Mouse (Mus musculus) neural tube, embryonic 13.5 days (tissue): Measurements from ENCODE around the gene Gm4303. TPM values are rescaled to one million over a fixed set of nuclear protein-coding genes. Genes with fewer than 3 reads are reported as not detected.
"Not testable (repeated sequence)": the region's sequence is repeated elsewhere in the genome, so short reads cannot be mapped to it uniquely, and the experiment has no call there.

ENCODE experiments used
- ATAC-seq: fragments of 200-750 bp; cut with Nextera tagmentation; 2 replicates; pipeline ENCODE4 v1.8.0; 2017; ENCODE audit warnings: low read depth, mild to moderate bottlenecking, moderate TSS enrichment, moderate library complexity
- H3K27ac ChIP-seq: fragments of 300-500 bp; sonication (generic); replicated peaks from 2 replicates; pipeline ENCODE4 v1.5.1; 2015; ENCODE audit warnings: moderate library complexity, mild to moderate bottlenecking, inconsistent platforms
- H3K27me3 ChIP-seq: fragments of 300-500 bp; sonication (generic); 2 replicates; pipeline ENCODE4 v1.6.1; 2015; ENCODE audit warnings: mild to moderate bottlenecking, inconsistent platforms
- H3K36me3 ChIP-seq: fragments of 300-500 bp; sonication (generic); 2 replicates; pipeline ENCODE4 v1.6.1; 2015; ENCODE audit warnings: mild to moderate bottlenecking, inconsistent platforms
- H3K4me1 ChIP-seq: fragments of 300-500 bp; sonication (generic); replicated peaks from 2 replicates; pipeline ENCODE4 v1.6.1; 2015; ENCODE audit warnings: inconsistent platforms
- H3K4me2 ChIP-seq: fragments of 300-500 bp; sonication (generic); 2 replicates; pipeline ENCODE4 v1.6.1; 2015; ENCODE audit warnings: inconsistent platforms, mild to moderate bottlenecking, moderate library complexity
- H3K4me3 ChIP-seq: fragments of 300-500 bp; sonication (generic); 2 replicates; pipeline ENCODE4 v1.5.1; 2015; ENCODE audit warnings: mild to moderate bottlenecking, inconsistent platforms
- H3K9ac ChIP-seq: fragments of 300-500 bp; sonication (generic); 2 replicates; pipeline ENCODE4 v1.6.1; 2015; ENCODE audit warnings: moderate library complexity, mild to moderate bottlenecking, inconsistent platforms
- H3K9me3 ChIP-seq: fragments of 300-500 bp; sonication (generic); 2 replicates; pipeline ENCODE4 v1.6.1; 2016; ENCODE audit warnings: inconsistent platforms
- whole genome bisulfite sequencing: fragments of 180-500 bp; shearing (Covaris S2); methylation state at CpG from one replicate; pipeline ENCODE4 v1.1.7; 2015; 5-methylcytosine and 5-hydroxymethylcytosine counted together
- polyA plus RNA-seq: library from polyadenylated mRNA; unstranded; fragments of >200 nt; fragmentation: Nextera tagmentation; extraction: Ambion mirVana; gene quantifications from 2 replicates; pipeline ENCODE4 v1.2.1, GENCODE M21; 2015

The Gm4303 gene
- not detected in 2 replicates for polyA plus RNA-seq

DNA sequence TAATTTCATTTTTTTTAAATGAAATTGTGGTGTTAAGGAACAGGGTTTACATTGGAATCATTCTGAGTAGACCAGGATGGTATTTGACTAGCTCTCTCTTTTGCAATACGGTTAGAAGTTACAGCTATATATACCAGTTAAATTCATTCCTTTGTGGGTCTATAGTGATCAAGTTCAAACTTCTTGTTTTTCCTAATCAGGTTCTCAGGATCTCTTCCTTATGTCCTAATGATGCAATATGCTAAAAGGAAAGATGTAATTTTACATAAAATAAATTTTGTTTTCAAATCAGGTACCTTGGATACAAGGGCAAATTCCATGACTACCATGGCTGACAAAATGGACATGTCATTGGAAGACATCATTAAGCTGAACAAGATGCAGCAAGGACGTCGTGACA, at the start of gene Gm4303:
Gene Gm4303 (plus strand): TSS at position 301 of the 400 bp plus-strand sequence.
- H3K27ac ChIP-seq, H3K9me3 ChIP-seq, H3K36me3 ChIP-seq, H3K4me3 ChIP-seq, H3K4me1 ChIP-seq, H3K9ac ChIP-seq, ATAC-seq, H3K27me3 ChIP-seq, H3K4me2 ChIP-seq: not testable (repeated sequence)
- WGBS: no CpG with 5 or more reads among the region's 3 CpGs

DNA sequence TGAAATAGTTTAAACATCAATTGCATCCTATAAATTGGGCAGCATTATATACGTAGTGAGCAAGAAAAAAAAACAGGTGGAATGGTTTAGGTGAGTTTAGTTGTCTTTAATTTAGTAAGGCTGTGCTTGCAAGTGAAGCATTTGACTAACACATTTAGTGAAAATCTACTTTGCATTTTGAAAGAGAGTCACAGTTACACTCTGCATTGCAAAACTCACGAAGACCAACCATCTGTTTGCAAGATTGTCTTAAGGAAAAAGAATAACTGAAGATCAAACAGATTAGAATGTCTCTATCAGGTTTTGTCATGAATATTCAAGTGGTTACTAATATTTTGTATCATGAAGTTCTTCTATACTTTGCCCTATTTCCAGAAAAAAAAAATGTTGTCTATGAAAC, 49.7 kb upstream of the Gm4303 start:
- ATAC-seq: no peak
- no peak overlapping the region for H3K9ac ChIP-seq
- H3K4me1 ChIP-seq: no peaks in the 10 kb centered on the region
- H3K9me3 ChIP-seq: no peaks in the 10 kb centered on the region
- H3K4me3 ChIP-seq: no peak overlapping the region
- no peaks in the 10 kb centered on the region for H3K36me3 ChIP-seq
- no peak overlapping the region for H3K4me2 ChIP-seq
- 86% methylated on average over 2 of the region's 2 CpGs for WGBS
- H3K27me3 ChIP-seq: no peaks in the 10 kb centered on the region
- no peak overlapping the region for H3K27ac ChIP-seq

- H3K4me3 ChIP-seq, H3K27ac ChIP-seq, H3K4me2 ChIP-seq, H3K9ac ChIP-seq, H3K9me3 ChIP-seq, H3K27me3 ChIP-seq, ATAC-seq, H3K36me3 ChIP-seq, H3K4me1 ChIP-seq: not testable (repeated sequence)
Measured at GRCm38 (mm10) chr10:100300106-100300505, 45.7 kb upstream of the Gm4303 start.

DNA sequence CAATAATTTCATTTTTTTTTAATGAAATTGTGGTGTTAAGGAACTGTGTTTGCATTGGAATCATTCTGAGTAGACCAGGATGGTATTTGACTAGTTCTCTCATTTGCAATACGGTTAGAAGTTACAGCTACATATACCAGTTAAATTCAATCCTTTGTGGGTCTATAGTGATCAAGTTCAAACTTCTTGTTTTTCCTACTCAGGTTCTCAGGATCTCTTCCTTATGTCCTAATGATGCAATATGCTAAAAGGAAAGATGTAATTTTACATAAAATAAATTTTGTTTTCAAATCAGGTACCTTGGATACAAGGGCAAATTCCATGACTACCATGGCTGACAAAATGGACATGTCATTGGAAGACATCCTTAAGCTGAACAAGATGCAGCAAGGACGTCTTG, 10.4 kb upstream of the Gm4303 start, which contains the start of gene Gm4301:
Gene Gm4301 (plus strand): TSS at position 301 of the 400 bp plus-strand sequence.
- H3K9ac ChIP-seq, H3K4me2 ChIP-seq, ATAC-seq, H3K4me3 ChIP-seq, H3K27ac ChIP-seq, H3K9me3 ChIP-seq, H3K4me1 ChIP-seq, H3K27me3 ChIP-seq, H3K36me3 ChIP-seq: not testable (repeated sequence)
- no CpG with 5 or more reads among the region's 2 CpGs for WGBS

GRCm38 (mm10) chr10:100340536-100340935, 5.2 kb upstream of the Gm4303 start, which contains the start of gene Gm4302:
TSS of gene Gm4302 (plus strand) at chr10:100340836.
- H3K4me3 ChIP-seq, H3K9ac ChIP-seq, H3K27ac ChIP-seq, H3K4me1 ChIP-seq, H3K4me2 ChIP-seq, H3K36me3 ChIP-seq, ATAC-seq, H3K9me3 ChIP-seq, H3K27me3 ChIP-seq: not testable (repeated sequence)
- WGBS: no CpG with 5 or more reads among the region's 3 CpGs

DNA sequence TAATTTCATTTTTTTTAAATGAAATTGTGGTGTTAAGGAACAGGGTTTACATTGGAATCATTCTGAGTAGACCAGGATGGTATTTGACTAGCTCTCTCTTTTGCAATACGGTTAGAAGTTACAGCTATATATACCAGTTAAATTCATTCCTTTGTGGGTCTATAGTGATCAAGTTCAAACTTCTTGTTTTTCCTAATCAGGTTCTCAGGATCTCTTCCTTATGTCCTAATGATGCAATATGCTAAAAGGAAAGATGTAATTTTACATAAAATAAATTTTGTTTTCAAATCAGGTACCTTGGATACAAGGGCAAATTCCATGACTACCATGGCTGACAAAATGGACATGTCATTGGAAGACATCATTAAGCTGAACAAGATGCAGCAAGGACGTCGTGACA, 5.0 kb downstream of the Gm4303 start, which contains the start of gene Gm4305:
Gene Gm4305 (plus strand): TSS at position 301 of the 400 bp plus-strand sequence.
- not testable (repeated sequence) for H3K27me3 ChIP-seq, ATAC-seq, H3K4me1 ChIP-seq, H3K4me3 ChIP-seq, H3K27ac ChIP-seq, H3K4me2 ChIP-seq, H3K36me3 ChIP-seq, H3K9ac ChIP-seq, H3K9me3 ChIP-seq
- WGBS: no CpG with 5 or more reads among the region's 3 CpGs

- not testable (repeated sequence) for ATAC-seq, H3K4me2 ChIP-seq, H3K9ac ChIP-seq, H3K4me3 ChIP-seq, H3K36me3 ChIP-seq, H3K4me1 ChIP-seq, H3K27me3 ChIP-seq, H3K9me3 ChIP-seq, H3K27ac ChIP-seq
- 63% methylated on average over 1 of the region's 2 CpGs for WGBS
Measured at GRCm38 (mm10) chr10:100356841-100357240, 11.1 kb downstream of the Gm4303 start.

GRCm38 (mm10) chr10:100361038-100361437, 15.3 kb downstream of the Gm4303 start, which contains the start of gene Gm4307:
TSS of gene Gm4307 (plus strand) at chr10:100361338.
- H3K36me3 ChIP-seq, H3K4me1 ChIP-seq, H3K27me3 ChIP-seq, ATAC-seq, H3K27ac ChIP-seq, H3K9me3 ChIP-seq, H3K4me2 ChIP-seq, H3K9ac ChIP-seq, H3K4me3 ChIP-seq: not testable (repeated sequence)
- WGBS: no CpG with 5 or more reads among the region's 3 CpGs

- WGBS: no CpG with 5 or more reads among the region's 2 CpGs
- not testable (repeated sequence) for H3K36me3 ChIP-seq, H3K27me3 ChIP-seq, H3K4me3 ChIP-seq, H3K4me2 ChIP-seq, ATAC-seq, H3K9ac ChIP-seq, H3K9me3 ChIP-seq, H3K27ac ChIP-seq, H3K4me1 ChIP-seq
Measured at GRCm38 (mm10) chr10:100382460-100382859, 36.7 kb downstream of the Gm4303 start, which contains the start of gene Gm4312. TSS of gene Gm4312 (minus strand) at chr10:100382560.

Other genes with a start within 250 kb of the Gm4303 start
- not detected in 2 replicates for gene Gm4301, start 10.3 kb upstream of the Gm4303 start, polyA plus RNA-seq
- not detected in 2 replicates for gene Gm4302, start 5.1 kb upstream of the Gm4303 start, polyA plus RNA-seq
- not detected in 2 replicates for gene Gm4305, start 5.1 kb downstream of the Gm4303 start, polyA plus RNA-seq
- not detected in 2 replicates for gene Gm4307, start 15.4 kb downstream of the Gm4303 start, polyA plus RNA-seq
- gene Gm4312, start 36.6 kb downstream of the Gm4303 start, polyA plus RNA-seq: not detected in 2 replicates
- gene Tmtc3, start 141.4 kb downstream of the Gm4303 start, polyA plus RNA-seq: 12.8 and 13.0 TPM in 2 replicates
- 5.7 and 6.2 TPM in 2 replicates for gene Cep290, start 141.6 kb downstream of the Gm4303 start, polyA plus RNA-seq
- gene 4930430F08Rik, start 244.5 kb downstream of the Gm4303 start, polyA plus RNA-seq: 12.3 and 12.8 TPM in 2 replicates
- 0.36 and 0.47 TPM in 2 replicates for gene 1700017N19Rik, start 244.5 kb downstream of the Gm4303 start, polyA plus RNA-seq